Mouse (Mus musculus) adrenal gland, adult (tissue): ENCODE measurements around the gene Pla2g5.

Source experiments
- DNase-seq, 2 experiments: peaks; one replicate each; pipeline ENCODE4 v3.0.0; 2022 to 2023; ENCODE audit warnings: low spot score in 1 of 2; ENCODE audit not compliant: inconsistent age in 2 of 2

The Pla2g5 gene

DNA sequence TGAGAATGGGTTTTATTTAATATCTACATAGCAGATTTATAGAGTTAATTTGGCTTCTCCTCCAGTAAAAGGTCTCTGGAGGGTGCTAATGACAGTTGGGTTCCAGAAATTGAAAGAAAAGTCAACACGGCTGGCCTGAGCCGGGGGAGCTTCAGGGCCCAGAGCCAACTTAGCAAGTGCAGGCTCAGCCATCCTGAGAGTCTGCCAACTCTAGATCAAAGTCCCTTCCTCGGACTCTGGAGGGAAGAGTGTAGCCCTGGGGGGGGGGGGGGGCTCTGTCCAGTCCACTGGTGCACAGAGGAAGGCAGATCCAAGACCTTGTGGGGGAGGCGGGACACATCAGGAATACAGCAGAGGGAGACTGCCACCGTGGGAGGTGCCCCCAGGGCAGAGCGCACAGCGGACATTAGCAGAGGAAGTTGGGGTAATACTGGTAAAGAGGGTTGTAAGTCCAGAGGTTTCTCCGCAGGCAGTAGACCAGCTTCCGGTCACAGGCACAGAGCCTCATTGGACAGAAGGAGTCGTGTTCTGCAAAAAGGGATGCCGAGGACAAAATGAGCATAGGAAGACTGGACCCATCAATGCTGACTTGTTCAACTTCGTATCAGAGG lies 63.0 kb downstream of the Pla2g5 start:
- peak in 1 of 2 experiments; percentile 53 for DNase-seq

DNA sequence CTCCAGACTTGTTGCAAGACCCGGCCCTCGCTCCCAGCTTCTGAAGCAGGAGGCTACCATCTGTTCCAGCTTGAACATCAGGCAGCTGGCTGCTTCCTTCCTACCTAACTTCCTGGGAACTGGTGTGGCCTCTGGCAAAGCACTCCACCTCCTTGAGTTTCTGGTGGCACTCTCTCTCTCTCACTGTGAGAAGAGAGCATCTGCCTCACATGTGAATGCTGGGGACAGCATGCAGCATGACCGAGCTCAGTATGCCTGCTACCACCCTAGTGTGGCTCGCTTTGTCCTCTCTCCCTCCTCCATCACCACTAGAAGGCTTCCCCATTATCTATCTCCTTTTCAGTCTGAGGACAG lies 66.1 kb downstream of the Pla2g5 start:
- no peak for DNase-seq

DNA sequence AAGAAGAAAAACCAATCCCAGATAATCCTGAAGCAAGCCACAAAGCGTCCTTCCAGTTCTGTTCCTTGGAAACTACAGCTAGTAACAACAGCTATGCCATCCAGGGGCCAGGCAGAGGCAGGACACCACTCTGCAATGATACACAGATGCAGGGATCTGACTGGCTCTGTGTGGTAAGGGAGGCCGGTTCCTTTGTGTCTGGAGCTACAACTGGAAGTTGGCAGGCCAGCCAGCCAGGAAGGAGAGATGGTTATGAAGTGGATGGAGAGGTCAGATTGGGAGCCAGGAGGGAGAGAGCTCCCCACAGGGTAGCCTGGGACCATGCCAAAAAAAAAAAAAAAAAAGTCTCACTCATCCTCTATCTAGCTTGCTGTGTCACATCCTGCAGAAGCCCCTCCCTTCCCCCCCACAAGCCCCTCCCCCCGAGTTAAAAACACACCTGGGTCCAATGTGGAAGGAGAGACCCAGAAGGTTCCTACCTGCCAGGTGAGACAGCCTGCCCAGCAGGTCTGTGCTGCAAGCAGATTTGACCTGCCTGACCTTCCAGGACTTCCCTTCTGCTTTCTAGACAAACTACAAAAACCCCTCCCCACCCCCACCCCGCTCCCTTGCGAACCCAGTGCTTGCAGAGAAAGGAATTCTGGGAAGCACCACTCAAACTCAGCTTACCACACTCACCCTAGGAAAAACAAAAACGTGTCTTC lies 66.6 kb downstream of the Pla2g5 start:
- no peak for DNase-seq

DNA sequence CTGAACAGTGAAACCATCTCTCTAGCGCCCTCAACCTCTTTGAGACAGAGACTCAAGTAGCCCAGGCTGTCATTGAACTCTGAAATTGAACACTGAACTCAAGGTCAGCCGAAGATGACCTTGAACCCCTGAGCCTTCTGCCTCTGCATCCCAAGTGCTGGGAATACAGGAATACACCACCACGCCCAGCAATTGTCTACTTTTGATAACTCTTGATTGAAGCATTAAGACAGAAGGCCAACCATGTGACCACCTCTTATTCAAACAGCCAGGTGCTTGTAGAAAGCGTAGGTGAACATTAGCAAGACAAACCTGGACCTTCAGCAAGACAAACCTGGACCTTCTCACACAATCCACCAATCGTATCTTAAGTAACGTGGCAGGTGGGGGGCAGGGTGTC lies 68.9 kb downstream of the Pla2g5 start:
- DNase-seq = no peak

DNA sequence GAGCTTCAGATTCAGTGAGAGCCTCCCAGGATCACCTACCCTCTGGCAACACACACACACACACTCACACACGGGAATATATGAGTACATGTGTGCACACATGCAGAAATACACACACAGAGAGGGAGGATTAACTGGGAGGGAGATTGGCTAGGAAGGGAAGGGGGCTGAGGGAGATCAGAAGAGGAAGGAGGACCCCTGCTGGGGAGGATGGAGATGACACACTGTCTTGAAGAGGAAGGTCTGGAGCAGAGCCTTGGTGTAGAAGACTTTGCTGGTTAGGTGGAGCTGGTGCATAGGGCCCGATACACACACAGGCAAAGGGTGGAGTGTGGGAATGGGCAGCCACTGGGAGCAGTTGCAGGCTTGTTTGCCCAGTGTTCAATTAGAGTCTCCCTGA lies 70.0 kb downstream of the Pla2g5 start:
- peak; percentile 37 to 79 for DNase-seq

DNA sequence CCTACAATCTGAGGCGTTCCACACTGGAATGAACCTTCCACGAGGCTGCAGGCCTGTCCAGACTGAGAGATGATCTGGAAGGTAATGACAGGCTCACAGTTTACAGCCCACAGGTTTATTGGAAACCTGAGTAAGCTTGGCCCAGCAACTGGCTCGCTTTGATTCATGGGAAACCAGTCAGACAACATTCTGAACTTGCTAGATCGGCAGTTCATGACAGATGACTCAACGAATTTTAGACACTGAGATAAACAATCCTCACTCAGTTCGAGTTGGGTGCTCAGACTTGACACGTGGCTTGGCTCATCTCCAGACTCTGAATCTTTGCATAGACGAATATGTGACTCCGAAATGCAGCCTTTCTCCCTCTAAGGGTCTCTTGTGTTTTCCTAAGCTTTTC lies 70.7 kb downstream of the Pla2g5 start:
- no peak for DNase-seq

DNA sequence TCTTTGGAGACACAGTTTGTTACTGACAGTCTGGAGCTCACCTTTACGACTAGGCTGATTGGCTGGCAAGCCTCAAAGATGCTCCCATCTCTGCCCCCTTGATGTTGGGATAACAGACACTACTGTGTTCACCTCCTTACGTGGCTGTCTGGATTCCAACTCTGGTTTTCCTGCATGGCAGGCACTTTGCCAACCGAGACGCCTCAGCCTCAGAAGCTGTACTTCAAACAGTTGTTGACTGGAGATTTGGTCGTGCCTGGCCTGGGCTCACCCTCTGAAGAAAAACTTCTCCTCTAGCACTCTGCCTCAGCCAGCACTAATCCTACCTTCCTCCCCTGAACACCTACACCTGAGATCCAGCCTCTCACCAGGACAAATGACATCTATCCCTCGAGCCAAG lies 71.8 kb downstream of the Pla2g5 start:
- no peak for DNase-seq

DNA sequence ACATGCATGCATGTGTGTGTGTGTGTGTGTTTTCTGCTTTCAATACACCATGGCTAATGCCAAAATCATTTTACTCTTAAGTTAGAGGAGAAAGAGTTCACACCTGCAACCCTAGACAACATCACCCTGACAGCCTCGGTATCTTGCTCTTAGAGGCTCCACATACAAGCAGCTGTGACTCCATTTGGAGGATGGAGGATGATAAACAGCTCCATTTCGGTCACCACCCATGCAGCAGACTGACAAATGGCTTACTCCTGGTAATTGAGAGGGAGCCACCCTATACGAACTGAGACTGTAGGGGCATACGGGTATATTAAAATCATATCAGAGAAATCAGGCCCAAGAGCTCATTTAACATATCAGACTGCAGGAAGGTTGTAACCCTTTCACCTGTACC lies 74.9 kb downstream of the Pla2g5 start:
- no peak for DNase-seq

DNA sequence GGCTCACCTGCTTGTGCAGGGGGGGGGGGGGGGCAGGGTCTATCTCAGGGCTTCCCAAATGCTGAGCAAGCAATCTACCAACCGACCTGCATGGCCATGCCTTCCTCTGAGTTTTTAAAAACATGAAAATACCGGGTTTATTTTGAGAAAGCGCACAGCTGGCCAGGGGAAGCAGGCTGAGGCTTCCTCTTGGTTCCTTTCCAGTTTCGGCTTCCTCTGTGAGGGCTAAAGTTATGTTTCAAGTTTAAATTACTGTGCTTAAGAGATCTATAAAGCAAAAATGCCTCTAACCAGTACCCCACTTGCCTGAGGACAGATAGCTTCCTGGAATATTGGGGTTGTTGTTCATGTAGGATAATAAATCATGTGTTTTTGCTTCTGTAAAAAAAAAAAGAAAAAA lies 77.1 kb downstream of the Pla2g5 start:
- no peak for DNase-seq

DNA sequence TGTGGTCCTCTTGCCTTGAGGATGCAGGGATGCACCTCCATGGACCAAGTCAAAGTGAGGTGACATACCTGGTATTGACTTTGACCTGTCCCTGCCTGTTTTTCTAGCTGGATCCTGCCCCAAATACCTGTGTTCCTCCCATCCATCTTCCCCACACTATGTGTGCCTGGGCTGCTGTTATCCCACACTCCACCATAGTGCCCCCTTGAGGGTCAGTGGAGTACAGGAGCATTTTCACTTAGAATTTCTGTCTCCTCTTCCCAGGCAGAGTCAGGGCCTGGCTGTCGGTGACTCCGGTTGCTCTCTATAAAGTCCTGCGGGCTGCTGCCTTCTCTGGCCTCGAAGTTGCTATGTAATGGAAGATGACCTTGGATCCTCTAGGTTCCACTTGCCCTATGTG lies 77.6 kb downstream of the Pla2g5 start:
- no peak for DNase-seq

DNA sequence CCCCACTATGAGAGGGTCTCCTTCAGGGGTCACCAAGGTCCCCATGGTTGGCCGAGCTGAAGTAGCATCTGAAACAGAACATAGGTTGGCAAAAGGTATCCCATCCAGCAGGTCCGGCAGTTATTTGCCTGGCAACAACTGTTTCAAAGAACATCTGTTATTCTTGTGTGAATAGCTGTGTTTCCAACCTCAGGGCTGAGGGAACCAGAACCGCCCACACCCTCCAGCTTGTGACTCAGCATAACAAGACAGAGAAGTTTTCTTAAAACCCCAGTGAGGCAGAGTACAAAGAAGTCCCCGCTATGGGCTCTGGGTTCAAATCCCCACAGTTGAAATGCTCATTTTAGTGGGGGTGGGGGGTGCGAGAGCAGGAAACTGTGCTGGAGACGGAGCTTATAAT lies 81.2 kb downstream of the Pla2g5 start:
- DNase-seq = peak; percentile 25 to 72

DNA sequence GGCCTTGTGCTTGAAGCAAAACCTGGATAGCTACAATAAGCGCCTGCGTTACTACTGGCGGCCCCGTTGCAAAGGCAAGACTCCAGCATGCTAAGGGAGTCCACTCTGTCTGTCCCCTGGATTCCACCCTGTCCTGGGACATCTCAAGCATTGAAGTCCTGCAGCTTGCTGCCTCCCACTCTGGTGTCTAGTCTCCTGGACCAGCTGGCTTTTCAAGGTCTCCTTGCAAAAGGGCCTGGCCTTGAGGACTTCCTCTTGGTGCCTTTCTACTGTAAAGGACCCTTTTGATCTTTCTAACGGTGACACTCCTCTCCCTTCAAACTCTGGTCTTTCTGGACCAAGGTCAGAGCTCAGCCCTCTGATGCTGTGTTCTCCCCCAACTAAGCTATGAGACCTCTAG lies 83.0 kb downstream of the Pla2g5 start:
- peak; percentile 51 to 77 for DNase-seq

DNA sequence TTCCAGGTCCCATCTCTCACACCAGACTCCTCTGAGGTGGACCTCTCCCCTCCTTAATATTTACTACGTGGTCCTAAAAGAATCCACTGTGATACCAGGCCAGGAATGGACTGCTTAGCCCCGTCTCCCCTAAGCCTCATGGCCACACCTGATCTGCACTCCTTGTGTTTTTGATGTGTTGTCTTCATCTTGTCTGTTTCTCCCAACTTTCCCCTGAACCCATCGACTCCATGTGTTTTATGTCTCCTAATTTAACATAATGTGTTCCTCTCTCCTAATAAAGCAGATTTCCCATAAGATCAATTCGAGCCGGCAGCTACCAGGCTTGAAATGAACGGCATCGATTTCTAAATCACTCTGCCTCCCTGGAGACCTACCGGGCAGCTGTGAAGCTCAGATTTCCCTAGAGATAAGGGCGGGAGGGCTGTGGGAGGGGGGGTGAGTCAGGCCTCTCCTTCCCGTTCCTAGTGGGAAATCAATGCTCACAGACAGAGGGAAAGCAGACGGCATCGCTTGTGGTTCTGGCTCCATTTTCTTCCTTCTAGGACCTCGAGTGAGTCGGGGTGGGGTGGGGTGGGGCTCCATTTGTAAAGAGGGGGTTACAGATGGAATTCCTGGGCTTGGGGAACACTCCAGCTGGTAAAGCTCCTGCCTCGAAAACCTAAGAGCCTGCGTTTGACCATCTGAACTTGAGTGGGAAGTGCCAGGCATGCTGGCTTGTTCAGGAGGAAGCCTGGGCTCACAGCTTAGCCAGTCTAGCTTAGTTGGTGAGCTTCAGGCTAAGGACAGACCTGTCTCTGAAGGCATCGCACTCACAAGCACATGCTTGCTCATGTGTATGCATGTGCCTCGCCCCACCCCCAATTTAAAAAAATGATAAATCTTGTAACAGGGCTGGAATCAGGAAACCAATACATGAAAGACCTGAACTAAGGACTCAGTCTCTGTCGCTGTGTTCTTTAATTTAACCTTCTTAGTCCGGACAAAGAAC lies 85.6 kb downstream of the Pla2g5 start:
- no peak for DNase-seq

DNA sequence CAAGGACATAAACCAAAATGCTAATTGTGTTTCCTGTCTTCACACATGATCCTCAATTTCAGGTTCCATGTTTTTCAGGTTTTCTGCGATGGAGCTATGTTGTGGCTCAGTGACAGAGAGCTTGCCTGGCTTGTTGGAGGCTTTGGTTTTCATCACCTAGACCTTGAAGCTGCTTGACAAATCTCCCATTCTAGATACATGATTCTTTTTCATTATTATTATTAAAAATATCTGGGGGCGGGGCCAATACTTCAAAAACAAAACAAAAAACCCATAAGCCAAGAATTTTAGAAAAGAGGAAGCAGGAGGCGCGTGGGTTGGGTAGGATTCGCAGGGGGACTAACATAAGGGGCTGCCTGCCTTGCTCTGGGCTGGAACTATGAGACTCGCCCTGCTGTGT lies 87.8 kb downstream of the Pla2g5 start, which contains the start of gene Pla2g2d:
Pla2g2d (plus strand) TSS at position 301 of the 400 bp plus-strand sequence.
- no peak for DNase-seq

DNA sequence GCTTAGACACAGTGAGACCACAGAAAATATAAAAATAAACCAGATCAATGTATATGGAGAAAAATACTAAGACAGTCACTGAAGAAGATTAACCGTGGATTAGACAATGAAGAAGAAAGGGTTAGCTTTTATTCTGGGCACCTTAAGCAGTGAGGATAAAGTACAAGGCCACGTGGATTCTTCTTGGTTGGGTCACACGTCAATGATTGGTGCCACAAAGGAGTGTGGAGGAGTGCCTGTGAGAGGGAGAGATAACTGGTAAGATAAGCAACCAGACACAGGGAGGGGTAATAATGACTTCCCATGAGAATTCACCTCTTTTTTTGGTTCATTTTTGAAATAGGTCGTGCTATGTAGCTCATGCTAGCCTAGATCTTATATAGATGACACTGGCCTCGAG lies 90.9 kb downstream of the Pla2g5 start:
- DNase-seq = no peak

DNA sequence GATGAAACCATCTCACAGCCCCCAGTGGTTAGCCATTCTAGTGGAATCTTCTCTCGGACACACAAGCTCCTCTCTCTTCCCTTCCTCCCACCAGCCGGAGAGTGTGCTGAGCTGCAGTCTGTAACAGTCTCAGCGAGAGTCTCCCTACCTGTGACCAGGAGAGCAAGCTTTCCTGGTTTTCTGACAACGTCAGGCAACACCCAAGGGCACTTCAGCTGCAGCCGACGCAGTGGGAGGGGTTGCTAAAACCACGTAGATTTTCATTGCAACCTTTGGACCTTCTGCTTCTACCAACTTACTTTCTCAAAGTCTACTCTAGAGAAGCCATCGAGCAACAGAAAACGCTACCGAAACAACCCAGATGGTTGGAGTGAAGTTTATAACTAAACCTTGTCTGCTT lies 91.3 kb downstream of the Pla2g5 start:
- no peak for DNase-seq

DNA sequence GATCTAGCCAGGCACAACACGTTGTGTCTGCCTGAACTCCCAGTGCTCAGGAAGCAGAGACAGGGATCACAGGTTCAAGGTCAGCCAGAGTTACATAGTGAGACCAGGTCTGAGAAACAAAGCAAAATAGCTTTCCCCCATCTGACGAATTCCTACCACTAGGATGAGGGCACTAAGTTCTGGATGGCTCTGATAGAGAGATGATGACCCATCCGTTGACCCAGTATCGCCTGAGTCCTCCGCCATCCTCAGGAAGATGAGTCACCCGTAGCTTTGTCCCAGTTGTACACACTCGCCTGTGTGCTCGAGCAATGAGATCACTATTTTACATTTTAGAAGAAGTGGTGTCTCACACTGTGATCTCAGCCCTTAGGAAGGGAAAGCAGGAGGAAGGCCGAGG lies 101.0 kb downstream of the Pla2g5 start:
- DNase-seq = peak; percentile 65 to 68

DNA sequence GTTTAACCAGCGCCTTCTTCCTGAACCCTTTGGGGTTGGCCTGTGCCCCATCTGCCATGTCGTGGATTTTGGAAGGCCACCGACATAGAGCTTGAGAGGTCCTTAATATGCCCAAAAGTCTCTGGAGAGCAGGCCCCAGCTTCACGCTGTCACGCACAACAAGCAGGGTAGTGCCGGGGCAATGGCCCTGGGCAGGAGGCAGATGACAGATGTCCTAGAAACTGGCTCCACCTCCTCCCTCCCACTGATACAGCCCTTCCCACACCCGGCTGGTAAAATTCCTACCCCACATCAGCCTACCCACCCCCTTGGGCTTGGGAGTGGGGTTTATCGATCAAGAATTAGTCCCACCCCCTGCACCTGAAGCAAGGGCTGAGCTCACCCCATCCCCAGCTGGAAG lies 105.9 kb downstream of the Pla2g5 start, which contains the start of gene Pla2g2f:
Pla2g2f (minus strand) TSS at position 211 of the 400 bp plus-strand sequence.
- peak; percentile 58 to 77 for DNase-seq

DNA sequence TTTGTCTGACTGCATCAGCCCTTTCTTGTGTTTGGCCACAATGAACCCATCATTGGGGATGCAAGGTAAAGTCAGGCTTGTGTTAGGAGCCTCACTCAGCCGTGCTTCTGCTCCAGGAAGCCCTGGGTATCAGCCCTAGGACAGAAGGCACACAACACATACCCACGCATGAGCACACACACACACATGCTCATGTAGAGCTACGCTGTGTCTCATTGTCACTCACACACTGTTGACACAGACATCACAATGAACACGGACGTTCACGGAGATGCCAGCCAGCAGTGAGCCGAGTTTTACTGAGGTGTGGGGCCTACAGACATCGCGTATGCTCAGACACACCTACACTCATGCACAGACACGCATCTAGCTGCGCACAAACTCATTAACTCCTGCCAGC lies 107.3 kb downstream of the Pla2g5 start:
- DNase-seq = no peak

DNA sequence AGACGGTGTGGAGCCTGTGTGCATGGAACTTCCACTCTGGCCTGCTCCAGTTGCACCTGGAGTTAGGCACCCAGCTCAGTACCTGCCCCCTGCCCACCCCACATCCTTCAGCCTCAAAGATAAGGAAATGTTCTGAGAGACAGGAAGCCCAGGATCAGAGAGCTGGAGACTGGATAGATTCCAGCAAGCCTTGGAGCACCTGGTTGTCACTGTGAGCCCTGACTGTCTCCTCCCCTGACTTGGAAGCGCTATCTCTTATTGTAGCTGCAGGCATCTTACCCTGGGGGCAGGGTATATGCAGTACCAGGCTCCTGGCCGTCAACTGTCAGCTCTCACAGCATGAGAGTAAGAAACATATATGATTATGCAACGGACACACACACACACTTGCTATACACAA lies 107.8 kb downstream of the Pla2g5 start:
- no peak for DNase-seq

DNA sequence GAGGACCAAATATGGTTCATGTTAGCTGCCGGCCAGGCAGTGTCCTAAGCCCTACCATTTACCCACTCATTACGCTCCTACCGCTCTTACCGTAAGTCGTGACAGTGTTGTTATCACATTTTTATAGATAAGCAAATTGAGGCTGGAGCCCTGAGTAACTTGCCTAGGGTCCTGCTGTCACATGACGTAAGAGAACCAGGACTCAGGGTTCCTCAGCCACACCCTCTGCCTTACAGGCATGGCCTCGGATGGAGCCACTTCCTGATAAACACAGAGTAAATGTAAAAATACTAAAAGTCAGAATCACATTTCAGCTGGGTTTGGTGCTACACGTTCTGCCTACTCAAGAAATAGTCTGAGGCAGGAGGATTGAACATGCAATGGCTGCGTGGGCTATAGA lies 108.8 kb downstream of the Pla2g5 start:
- DNase-seq = no peak

DNA sequence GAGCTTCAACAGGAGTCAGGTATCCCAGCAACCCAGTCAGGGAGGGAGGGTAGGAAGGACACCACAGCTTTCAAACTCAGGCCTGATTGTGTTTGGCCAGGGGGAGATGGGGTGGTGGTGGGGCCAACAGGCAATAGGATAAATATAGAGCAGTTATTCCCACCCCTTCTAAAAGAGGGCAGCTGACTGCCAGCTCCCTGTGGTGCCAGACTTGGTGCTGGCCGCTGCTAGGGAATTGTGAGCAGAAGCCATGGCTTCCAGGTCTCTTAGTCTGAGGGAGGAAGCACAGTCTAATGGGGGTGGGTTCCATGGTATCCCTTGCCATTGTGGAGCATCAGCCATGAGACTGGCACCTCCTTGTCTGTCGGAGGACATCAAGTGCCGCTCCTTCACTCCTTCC lies 109.7 kb downstream of the Pla2g5 start:
- no peak for DNase-seq
